Mouse (Mus musculus): ENCODE data around the gene 2310061I04Rik. TPM values are rescaled to one million over a fixed set of nuclear protein-coding genes. Genes with fewer than 3 reads are reported as not detected.
A peak's percentile ranks its signal among the peaks of the same experiment; 100 is the strongest.

2310061I04Rik gene
- total RNA-seq, 2 experiments from 2014 or later, result 21.5 TPM; not detected in 1

DNA sequence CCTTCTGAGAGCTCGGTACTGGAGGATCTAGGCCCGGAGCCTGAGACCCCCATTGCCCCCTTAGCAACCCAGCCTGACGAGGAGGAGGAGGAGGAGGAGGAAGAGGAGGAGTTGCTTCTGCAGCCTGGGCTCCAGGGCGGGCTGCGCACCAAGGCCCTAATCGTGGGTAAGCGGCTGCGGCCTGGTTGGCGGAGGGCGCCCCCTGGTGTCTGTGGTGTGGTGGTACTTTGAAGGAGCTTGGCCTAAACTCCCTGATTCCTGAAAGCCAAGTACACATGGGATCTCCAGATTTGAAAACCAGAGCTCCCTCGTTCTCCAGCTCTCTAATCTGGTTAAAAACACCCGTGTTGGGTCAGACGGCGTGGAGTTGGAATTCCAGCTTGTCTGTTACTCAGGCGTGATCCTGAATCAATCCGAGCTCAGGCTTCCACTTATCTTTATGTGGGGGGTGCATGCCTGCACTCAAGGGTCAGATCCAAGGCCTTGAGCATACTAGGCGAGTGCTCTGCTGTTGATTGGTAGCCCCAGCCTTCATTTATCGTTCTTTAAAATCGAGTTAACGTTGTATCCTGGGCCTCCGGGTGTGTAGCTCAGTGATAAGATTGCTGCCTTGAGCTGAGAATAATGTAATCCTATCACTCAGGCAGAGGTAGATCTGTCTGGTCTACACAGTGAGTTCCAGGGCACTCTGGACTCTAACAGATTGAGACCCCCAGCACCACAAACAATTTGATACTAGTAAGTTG is 23.3 kb downstream of the 2310061I04Rik start:
- ATAC-seq (replicated peaks; ENCODE audit: low FRiP score, poor library complexity, severe bottlenecking), result peak; percentile 93

- ATAC-seq (replicated peaks; ENCODE audit: low FRiP score, poor library complexity, severe bottlenecking), result no peak
Observed at GRCm38 (mm10) chr17:35870884-35871696, 26.1 kb downstream of the 2310061I04Rik start.

DNA sequence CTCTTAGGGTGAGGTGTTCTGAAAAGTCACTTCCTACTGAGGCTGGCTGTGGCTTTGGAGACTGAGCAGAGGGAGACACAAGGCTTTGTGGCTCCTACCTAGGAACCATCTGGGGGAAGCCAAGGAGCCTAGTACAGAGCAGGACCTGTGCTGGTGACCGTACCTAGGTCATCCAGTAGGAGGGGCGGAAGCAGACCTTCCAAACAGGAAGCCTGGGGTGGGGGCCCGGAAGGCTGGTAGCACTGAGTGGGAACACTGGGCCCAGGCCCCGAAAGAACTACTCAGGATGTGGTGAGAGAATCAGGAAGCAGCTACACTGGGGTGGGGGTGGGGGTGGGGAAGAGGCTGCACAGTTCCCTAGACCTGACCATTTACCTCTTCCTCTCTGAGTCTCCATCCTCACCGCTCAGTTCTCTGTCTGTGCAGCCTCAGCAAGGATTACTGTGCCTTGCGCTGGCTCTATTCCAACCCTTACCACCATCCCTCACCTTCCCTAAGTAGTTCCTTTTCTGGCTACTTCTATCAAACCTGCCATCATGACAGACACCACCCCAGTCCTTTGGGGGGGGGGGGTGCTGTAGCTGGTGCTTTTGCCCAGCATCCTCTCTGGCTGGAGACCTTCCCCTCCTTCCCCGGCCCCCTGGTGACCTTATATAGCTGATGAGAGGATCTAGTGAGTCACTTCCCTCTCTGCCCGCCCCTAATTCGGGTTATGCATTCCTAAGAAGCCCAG is 26.9 kb downstream of the 2310061I04Rik start:
- no peak for ATAC-seq (replicated peaks; ENCODE audit: low FRiP score, poor library complexity, severe bottlenecking)

DNA sequence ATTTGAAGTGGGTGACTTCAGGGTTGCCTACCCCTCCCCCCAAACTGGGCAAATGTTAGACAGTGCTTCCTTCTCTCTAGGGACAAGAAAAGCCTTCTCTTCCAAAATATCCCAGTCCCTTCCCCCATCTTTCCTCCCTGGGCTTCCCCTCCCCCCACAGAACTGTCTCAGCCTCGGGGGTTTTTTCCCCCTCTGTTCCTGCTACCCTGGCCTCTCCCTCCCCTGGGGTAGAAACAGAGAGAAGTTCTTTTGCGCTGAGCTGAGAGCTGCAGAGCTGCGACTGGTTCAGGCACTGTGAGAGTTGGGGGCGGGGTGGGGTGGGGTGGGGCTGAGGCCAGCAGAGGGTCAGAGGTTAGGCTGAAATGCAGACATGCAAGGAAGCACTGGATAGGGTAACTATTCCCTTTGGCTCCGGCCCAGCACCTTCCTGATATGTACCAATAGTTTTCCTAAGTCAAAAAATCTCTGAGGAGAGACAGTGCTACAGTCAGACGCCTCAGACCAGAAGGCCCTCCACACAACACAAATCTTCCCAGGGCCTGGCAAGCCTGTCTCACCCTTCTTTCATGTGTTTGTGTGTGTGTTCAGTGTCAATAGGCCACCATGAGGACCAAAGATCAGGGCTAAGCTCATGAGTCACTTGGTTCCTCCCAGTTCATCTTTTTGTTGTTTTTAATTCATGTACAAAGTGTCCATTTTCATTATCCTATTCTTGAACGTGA is 27.7 kb downstream of the 2310061I04Rik start:
- ATAC-seq (replicated peaks; ENCODE audit: low FRiP score, poor library complexity, severe bottlenecking), result no peak

- no peak for ATAC-seq (replicated peaks; ENCODE audit: low FRiP score, poor library complexity, severe bottlenecking)
Observed at GRCm38 (mm10) chr17:35868961-35869345, 28.3 kb downstream of the 2310061I04Rik start.

DNA sequence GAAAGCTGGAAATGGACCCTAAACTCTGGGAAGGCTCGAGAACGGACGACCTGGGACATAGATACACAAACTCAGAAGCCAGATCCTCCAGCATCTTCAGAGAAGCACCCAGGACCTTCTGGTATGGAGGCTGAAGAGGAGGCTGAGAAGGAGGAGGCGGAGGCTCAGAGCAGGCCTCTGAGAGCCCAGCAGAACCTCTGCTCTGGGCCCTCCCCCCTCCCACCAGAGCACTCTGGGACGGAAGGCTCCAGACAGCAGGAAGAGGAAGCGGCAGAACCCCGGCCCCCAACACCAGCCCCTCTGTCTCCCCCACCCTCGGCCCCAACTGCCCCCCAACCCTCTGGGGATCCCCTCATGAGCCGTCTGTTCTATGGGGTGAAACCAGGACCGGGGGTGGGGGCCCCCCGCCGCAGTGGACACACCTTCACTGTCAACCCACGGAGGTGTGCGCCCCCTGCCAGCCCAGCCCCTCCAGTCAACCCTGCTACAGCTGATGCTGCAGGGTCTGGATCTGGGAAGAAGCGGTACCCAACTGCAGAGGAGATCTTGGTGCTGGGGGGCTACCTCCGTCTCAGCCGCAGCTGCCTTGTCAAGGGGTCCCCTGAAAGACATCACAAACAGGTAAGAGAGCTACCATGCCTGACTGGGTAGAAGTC is 28.9 kb downstream of the 2310061I04Rik start:
- no peak for ATAC-seq (replicated peaks; ENCODE audit: low FRiP score, poor library complexity, severe bottlenecking)

GRCm38 (mm10) chr17:35866911-35867890 is 30.0 kb downstream of the 2310061I04Rik start:
- ATAC-seq (replicated peaks; ENCODE audit: low FRiP score, poor library complexity, severe bottlenecking), result 0 out of 2 replicates have a peak, but pooled peaks have one; percentile 36

DNA sequence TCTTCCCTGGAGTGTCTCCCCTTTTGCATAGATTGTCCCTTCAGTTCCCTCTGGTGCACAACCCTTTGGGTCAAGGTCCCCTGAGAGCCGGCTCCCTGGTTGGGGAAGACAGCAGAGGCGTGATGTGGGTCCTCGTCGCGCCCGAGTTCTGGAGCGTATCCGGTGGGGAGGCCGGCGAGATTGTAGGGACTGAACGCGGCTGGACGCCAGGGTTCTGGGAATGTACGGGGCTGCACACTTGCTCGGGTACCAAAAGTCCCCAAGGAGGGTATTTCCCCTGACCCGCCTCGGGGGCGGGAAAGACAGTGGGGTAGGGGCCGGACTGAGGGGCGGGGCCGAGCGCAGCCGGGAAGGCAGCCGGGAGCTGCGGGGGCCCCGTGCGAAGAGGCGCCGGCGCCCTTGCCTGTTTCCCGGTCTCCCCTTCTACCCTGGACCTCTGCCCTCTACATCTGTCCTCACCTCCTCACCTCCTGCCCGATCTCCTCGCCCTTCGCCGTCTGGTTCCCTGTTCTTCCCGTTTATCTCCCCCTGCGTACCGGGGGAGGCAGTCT is 30.9 kb downstream of the 2310061I04Rik start:
- no peak for ATAC-seq (replicated peaks; ENCODE audit: low FRiP score, poor library complexity, severe bottlenecking)

GRCm38 (mm10) chr17:35865481-35866280 is 31.6 kb downstream of the 2310061I04Rik start, which contains the start of gene Ppp1r18:
Ppp1r18 (plus strand) TSS chr17:35865593.
- no peak for ATAC-seq (replicated peaks; ENCODE audit: low FRiP score, poor library complexity, severe bottlenecking)

GRCm38 (mm10) chr17:35864832-35865353 is 32.3 kb downstream of the 2310061I04Rik start:
- ATAC-seq (replicated peaks; ENCODE audit: low FRiP score, poor library complexity, severe bottlenecking), result no peak

GRCm38 (mm10) chr17:35861198-35861857 is 35.9 kb downstream of the 2310061I04Rik start, which contains the start of gene Nrm:
Nrm (plus strand) TSS chr17:35861318.
- ATAC-seq (replicated peaks; ENCODE audit: low FRiP score, poor library complexity, severe bottlenecking), result peak; percentile 94

GRCm38 (mm10) chr17:35860831-35861197 is 36.4 kb downstream of the 2310061I04Rik start:
- peak; percentile 48 for ATAC-seq (replicated peaks; ENCODE audit: low FRiP score, poor library complexity, severe bottlenecking)

- ATAC-seq (replicated peaks; ENCODE audit: low FRiP score, poor library complexity, severe bottlenecking), result no peak
Observed at GRCm38 (mm10) chr17:35859835-35860234, 37.4 kb downstream of the 2310061I04Rik start.

DNA sequence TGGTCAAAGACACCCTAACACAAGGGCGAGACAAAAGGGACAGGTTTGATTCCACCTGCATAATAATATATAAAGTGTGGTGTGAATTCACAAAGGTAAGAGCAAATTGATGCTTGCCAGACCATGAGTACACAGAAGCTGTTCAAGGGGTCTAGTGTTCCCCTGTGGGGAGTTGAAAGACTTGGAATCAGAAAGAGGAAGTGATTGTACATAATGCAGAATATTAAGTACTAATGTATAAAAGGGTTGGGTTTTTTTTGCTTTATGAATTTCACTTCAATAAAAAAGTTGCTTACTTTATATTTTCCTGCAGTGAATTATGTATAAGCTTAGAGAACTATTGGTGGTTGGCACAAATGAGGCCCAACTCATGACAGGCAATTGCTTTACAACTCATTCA is 37.9 kb downstream of the 2310061I04Rik start:
- ATAC-seq (replicated peaks; ENCODE audit: low FRiP score, poor library complexity, severe bottlenecking), result no peak

GRCm38 (mm10) chr17:35850974-35851373 is 46.3 kb downstream of the 2310061I04Rik start:
- ATAC-seq (replicated peaks; ENCODE audit: low FRiP score, poor library complexity, severe bottlenecking), result peak; percentile 66

DNA sequence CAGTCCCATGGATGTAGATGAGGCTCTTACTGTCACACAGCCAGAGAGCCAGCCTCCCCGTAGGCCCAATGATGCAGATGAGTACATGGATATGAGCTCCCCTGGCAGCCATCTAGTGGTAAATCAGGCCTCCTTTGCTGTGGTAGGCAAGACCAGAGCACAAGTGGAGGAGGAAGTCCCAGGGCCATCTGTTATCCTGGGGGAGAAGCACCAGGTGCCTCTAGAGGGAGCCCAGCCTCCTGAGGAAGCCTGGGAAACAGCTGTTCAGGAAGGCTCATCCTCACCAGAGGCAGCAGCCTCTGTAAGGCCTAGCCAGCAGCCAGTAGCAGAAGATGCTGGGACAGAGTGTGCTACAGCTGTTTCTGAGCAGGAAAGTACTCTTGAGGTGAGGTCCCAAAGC is 49.1 kb downstream of the 2310061I04Rik start:
- ATAC-seq (replicated peaks; ENCODE audit: low FRiP score, poor library complexity, severe bottlenecking), result 0 out of 2 replicates have a peak, but pooled peaks have one; percentile 20
